Mouse (Mus musculus): Measurements from ENCODE around the gene Ncam1. TPM values are rescaled to one million over a fixed set of nuclear protein-coding genes. Genes with fewer than 3 reads are reported as not detected.

The Ncam1 gene
- polyA plus RNA-seq, 1 experiment from 2014 or later = 126 TPM

- no peak for DNase-seq (ENCODE audit: low spot score)
- WGBS = 81% methylated on average over 7 of the region's 7 CpGs
- Histone ChIP-seq H3K27me3 (ENCODE audit: insufficient read depth, poor library complexity, severe bottlenecking) (peaks cover 27% of the 10 kb centered on the region), H3K27ac (no peak overlapping the region), H3K9me3 (no peaks in the 10 kb centered on the region), H3K4me3 (no peak overlapping the region), H3K4me1 (replicated peaks) (peaks cover 31% of the 10 kb centered on the region), H3K36me3 (no peaks in the 10 kb centered on the region)
Measured at GRCm38 (mm10) chr9:49488258-49488657, 310.5 kb downstream of the Ncam1 start.

GRCm38 (mm10) chr9:49487657-49487943 lies 311.1 kb downstream of the Ncam1 start:
- H3K27ac ChIP-seq = no peak overlapping the region
- DNase-seq (ENCODE audit: low spot score) = no peak
- H3K4me3 ChIP-seq = no peak overlapping the region
- H3K4me1 ChIP-seq (replicated peaks) = peaks cover 34% of the 10 kb centered on the region
- WGBS = 87% methylated on average over 6 of the region's 6 CpGs
- H3K36me3 ChIP-seq = no peaks in the 10 kb centered on the region
- no peaks in the 10 kb centered on the region for H3K9me3 ChIP-seq
- peaks cover 27% of the 10 kb centered on the region for H3K27me3 ChIP-seq (ENCODE audit: insufficient read depth, poor library complexity, severe bottlenecking)

- Histone ChIP-seq H3K27me3 (ENCODE audit: insufficient read depth, poor library complexity, severe bottlenecking) (peaks cover 27% of the 10 kb centered on the region), H3K4me3 (no peak overlapping the region)
- 74% methylated on average over 9 of the region's 9 CpGs for WGBS
Measured at GRCm38 (mm10) chr9:49486805-49487656, 311.7 kb downstream of the Ncam1 start.

GRCm38 (mm10) chr9:49485892-49486311 lies 312.8 kb downstream of the Ncam1 start, which contains the start of gene Ttc12:
Ttc12 (minus strand) TSS chr9:49486225.
- no peaks in the 10 kb centered on the region for H3K9me3 ChIP-seq
- under 1% methylated on average over 18 of the region's 18 CpGs for WGBS
- H3K27ac ChIP-seq = peak within 1 kb of the TSS; percentile 82
- no peaks in the 10 kb centered on the region for H3K36me3 ChIP-seq
- H3K4me1 ChIP-seq (replicated peaks) = peaks cover 34% of the 10 kb centered on the region
- DNase-seq (ENCODE audit: low spot score) = peak; percentile 87
- H3K4me3 ChIP-seq = peak within 1 kb of the TSS; percentile 64
- peaks cover 27% of the 10 kb centered on the region for H3K27me3 ChIP-seq (ENCODE audit: insufficient read depth, poor library complexity, severe bottlenecking)

More at GRCm38 (mm10) chr9:49486805-49487656, 311.7 kb downstream of the Ncam1 start:
- Histone ChIP-seq H3K27ac (no peak overlapping the region), H3K36me3 (no peaks in the 10 kb centered on the region), H3K9me3 (no peaks in the 10 kb centered on the region), H3K4me1 (replicated peaks) (peaks cover 34% of the 10 kb centered on the region)
- DNase-seq (ENCODE audit: low spot score) = no peak

GRCm38 (mm10) chr9:49485250-49485891 lies 313.4 kb downstream of the Ncam1 start:
- peak overlapping the region; percentile 82 for H3K27ac ChIP-seq
- peak overlapping the region; percentile 64 for H3K4me3 ChIP-seq
- no peaks in the 10 kb centered on the region for H3K9me3 ChIP-seq
- peak; percentile 68 for DNase-seq (ENCODE audit: low spot score)
- peaks cover 27% of the 10 kb centered on the region for H3K27me3 ChIP-seq (ENCODE audit: insufficient read depth, poor library complexity, severe bottlenecking)
- 5% methylated on average over 21 of the region's 21 CpGs for WGBS
- H3K4me1 ChIP-seq (replicated peaks) = peaks cover 34% of the 10 kb centered on the region
- H3K36me3 ChIP-seq = no peaks in the 10 kb centered on the region

- Histone ChIP-seq H3K9me3 (no peaks in the 10 kb centered on the region), H3K4me3 (peak overlapping the region; percentile 18; the same call in 1 of the 2 replicates), H3K27ac (0 out of 2 replicates have a peak overlapping the region, but pooled peaks have one; percentile 16), H3K27me3 (ENCODE audit: insufficient read depth, poor library complexity, severe bottlenecking) (peaks cover 24% of the 10 kb centered on the region), H3K36me3 (no peaks in the 10 kb centered on the region), H3K4me1 (replicated peaks) (peaks cover 31% of the 10 kb centered on the region)
- WGBS = 32% methylated on average over 10 of the region's 10 CpGs
- DNase-seq (ENCODE audit: low spot score) = peak; percentile 16
Measured at GRCm38 (mm10) chr9:49483316-49483715, 315.4 kb downstream of the Ncam1 start.

- no peak overlapping the region for H3K4me3 ChIP-seq
- H3K9me3 ChIP-seq = peaks cover 5% of the 10 kb centered on the region; the same call in 1 of the 2 replicates
- 71% methylated on average over 11 of the region's 11 CpGs for WGBS
- no peaks in the 10 kb centered on the region for H3K4me1 ChIP-seq (replicated peaks)
- H3K27ac ChIP-seq = no peak overlapping the region
- no peak for DNase-seq (ENCODE audit: low spot score)
- no peaks in the 10 kb centered on the region for H3K27me3 ChIP-seq (ENCODE audit: insufficient read depth, poor library complexity, severe bottlenecking)
- H3K36me3 ChIP-seq = no peaks in the 10 kb centered on the region
Measured at GRCm38 (mm10) chr9:49472126-49472525, 326.6 kb downstream of the Ncam1 start.

- no peak for DNase-seq (ENCODE audit: low spot score)
- Histone ChIP-seq H3K36me3 (no peaks in the 10 kb centered on the region), H3K27ac (no peak overlapping the region), H3K4me3 (no peak overlapping the region), H3K27me3 (ENCODE audit: insufficient read depth, poor library complexity, severe bottlenecking) (no peaks in the 10 kb centered on the region), H3K9me3 (no peaks in the 10 kb centered on the region), H3K4me1 (replicated peaks) (no peaks in the 10 kb centered on the region)
- whole genome bisulfite sequencing = 94% methylated on average over 6 of the region's 6 CpGs
Measured at GRCm38 (mm10) chr9:49470946-49471345, 327.8 kb downstream of the Ncam1 start.

- no peak for DNase-seq (ENCODE audit: low spot score)
- H3K36me3 ChIP-seq = no peaks in the 10 kb centered on the region
- H3K27me3 ChIP-seq (ENCODE audit: insufficient read depth, poor library complexity, severe bottlenecking) = no peaks in the 10 kb centered on the region
- H3K4me3 ChIP-seq = no peak overlapping the region
- no peaks in the 10 kb centered on the region for H3K9me3 ChIP-seq
- H3K27ac ChIP-seq = no peak overlapping the region
- WGBS = 94% methylated on average over 19 of the region's 19 CpGs
- no peaks in the 10 kb centered on the region for H3K4me1 ChIP-seq (replicated peaks)
Measured at GRCm38 (mm10) chr9:49470006-49470405, 328.7 kb downstream of the Ncam1 start.

GRCm38 (mm10) chr9:49456136-49456535 lies 342.6 kb downstream of the Ncam1 start:
- 87% methylated on average over 3 of the region's 3 CpGs for WGBS
- DNase-seq (ENCODE audit: low spot score) = no peak

GRCm38 (mm10) chr9:49452396-49452795 lies 346.3 kb downstream of the Ncam1 start:
- no peaks in the 10 kb centered on the region for H3K27me3 ChIP-seq (ENCODE audit: insufficient read depth, poor library complexity, severe bottlenecking)
- 92% methylated on average over 1 of the region's 1 CpGs for WGBS

More at GRCm38 (mm10) chr9:49456136-49456535, 342.6 kb downstream of the Ncam1 start:
- Histone ChIP-seq H3K36me3 (no peaks in the 10 kb centered on the region), H3K27me3 (ENCODE audit: insufficient read depth, poor library complexity, severe bottlenecking) (no peaks in the 10 kb centered on the region), H3K4me3 (no peak overlapping the region), H3K4me1 (replicated peaks) (no peaks in the 10 kb centered on the region), H3K27ac (no peak overlapping the region), H3K9me3 (peaks cover 2% of the 10 kb centered on the region; the same call in 1 of the 2 replicates)

More at GRCm38 (mm10) chr9:49452396-49452795, 346.3 kb downstream of the Ncam1 start:
- no peak overlapping the region for H3K4me3 ChIP-seq
- no peak overlapping the region for H3K27ac ChIP-seq
- H3K36me3 ChIP-seq = no peaks in the 10 kb centered on the region
- DNase-seq (ENCODE audit: low spot score) = no peak
- H3K4me1 ChIP-seq (replicated peaks) = no peaks in the 10 kb centered on the region
- H3K9me3 ChIP-seq = peaks cover 2% of the 10 kb centered on the region; the same call in 1 of the 2 replicates

Measured in hindbrain, embryonic 10.5 days (tissue).